Mouse (Mus musculus) ES-Bruce4 (cell line): ENCODE data around the gene Vgf.

Experiments
- CTCF ChIP-seq: IDR thresholded peaks from one replicate; pipeline ENCODE4 v1.8.1; 2011; ENCODE audit warnings: low read depth, low read length
- POLR2A ChIP-seq: IDR thresholded peaks from one replicate; pipeline ENCODE4 v1.8.1; 2011; ENCODE audit warnings: low read length; ENCODE audit not compliant: insufficient read depth

DNA sequence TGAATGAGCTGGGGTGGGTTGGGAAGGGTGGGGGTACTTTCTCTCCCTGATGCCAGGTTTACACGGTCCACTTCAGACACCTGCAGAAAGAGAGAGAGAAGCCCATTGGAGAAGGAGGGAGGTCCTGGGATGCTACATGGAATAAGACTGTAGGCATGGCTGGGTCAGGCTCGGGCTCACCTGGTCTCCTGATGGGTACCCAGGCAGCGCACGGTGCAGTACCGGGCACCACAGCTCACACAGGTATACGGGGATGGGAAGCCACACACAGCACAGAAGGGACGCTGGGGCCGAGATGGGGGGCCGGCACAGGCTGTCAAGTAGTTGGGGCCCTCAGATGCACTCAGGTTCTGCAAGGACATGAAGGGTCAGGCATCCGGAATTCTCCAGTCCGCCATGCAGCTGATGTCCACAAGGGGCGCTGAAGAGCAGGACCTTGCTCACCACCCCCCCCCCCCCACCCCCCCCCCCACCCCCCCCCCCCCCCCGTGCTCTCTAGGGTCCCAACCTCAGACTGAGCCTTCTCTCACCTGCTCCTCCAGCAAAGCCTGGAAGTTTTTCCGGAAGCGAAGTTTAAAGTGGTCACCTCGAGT, 43.8 kb upstream of the Vgf start:
- TF ChIP-seq POLR2A (no peak), CTCF (peak; percentile 47)
